Mouse (Mus musculus): Measurements from ENCODE around the gene 4930432M17Rik.

DNA sequence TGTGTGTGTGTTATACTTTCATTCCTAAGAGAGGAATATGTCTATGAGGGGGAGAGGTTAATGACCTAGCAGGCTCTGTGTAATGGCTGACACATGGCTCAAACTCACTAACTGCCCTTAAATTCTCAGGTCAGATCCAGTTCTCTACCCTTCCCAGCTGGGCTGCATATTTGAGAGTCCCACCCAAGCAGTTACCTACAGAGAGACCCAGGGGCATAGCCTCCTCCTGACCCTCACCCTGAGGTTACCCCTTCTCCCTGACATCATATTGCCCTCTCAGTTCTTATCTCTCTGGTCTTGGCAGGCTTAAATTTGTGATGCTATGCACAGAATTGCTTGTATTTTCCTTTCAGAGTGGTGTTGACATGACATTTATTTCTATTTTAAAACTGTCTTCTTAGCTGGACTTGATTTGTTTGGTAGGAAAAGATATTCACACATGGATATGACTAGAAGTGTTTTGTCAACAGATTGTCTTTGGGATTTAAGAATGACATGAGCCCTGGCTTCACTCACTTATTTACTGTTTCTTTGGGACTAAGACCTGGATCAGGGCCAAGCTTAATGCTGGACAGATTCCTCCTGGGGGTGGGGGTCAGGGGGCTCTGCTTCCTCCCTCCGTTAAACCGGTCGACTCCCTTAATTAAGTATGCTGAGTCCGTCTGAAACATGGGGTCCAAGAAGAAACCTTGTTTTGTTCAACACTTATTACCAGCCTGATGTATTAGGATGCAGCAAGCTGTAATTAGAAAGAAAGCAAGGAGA, 7.7 kb upstream of the 4930432M17Rik start:
- TF ChIP-seq POLR2AphosphoS2 (IDR thresholded peaks at IDR 0.05; ENCODE audit: insufficient read length, low read depth) (no peak), POLR2A (IDR thresholded peaks at IDR 0.05; ENCODE audit: insufficient read length, low read depth) (no peak), MYOD1 (IDR thresholded peaks at IDR 0.05; ENCODE audit: control insufficient read depth in 1 of 3, insufficient read length in 2 of 3, low read depth in 2 of 3) (no peak), MAX (IDR thresholded peaks at IDR 0.05; ENCODE audit: low read depth) (no peak), TCF3 (IDR thresholded peaks at IDR 0.05; ENCODE audit: insufficient read length, low read depth) (no peak), REST (IDR thresholded peaks at IDR 0.05; ENCODE audit: insufficient read depth, insufficient read length) (no peak), MYOG (IDR thresholded peaks at IDR 0.05; ENCODE audit: control insufficient read depth in 1 of 3, insufficient read depth in 1 of 3, insufficient read length in 2 of 3, low read depth in 2 of 3) (no peak), CEBPB (IDR thresholded peaks at IDR 0.05; ENCODE audit: insufficient read depth, poor library complexity, severe bottlenecking) (no peak), E2F4 (IDR thresholded peaks at IDR 0.05; ENCODE audit: insufficient read depth) (no peak), TCF12 (IDR thresholded peaks at IDR 0.05; ENCODE audit: insufficient read depth, poor library complexity, severe bottlenecking) (no peak), USF1 (IDR thresholded peaks at IDR 0.05; ENCODE audit: low read depth) (no peak)
